ENCODE assay signal across 10 mouse cellular contexts in genomic region chr4:21679624-21680480, GRCm38 (mm10). TPM values are rescaled to one million over a fixed set of nuclear protein-coding genes. Genes with fewer than 3 reads are reported as not detected.
DNase-seq lines count a peak whose midpoint lies in the region; ATAC-seq and TF ChIP-seq lines count a peak whose summit lies in the region.
"Had no signal": no experiment of that assay in that cellular context is flagged by ENCODE, and none has a peak within 500 bp of the region (broad histone marks: within the 10 kb centered on the region; RNA-seq: fewer than 3 reads in every experiment).

No protein-coding gene starts in this region.

- 5% methylated on average over 42 of the region's 42 CpGs for WGBS in heart, embryonic 14.5 days
- WGBS in embryonic facial prominence, embryonic 11.5 days, result 1% methylated on average over 42 of the region's 42 CpGs
- 4% methylated on average over 42 of the region's 42 CpGs for WGBS in intestine, embryonic 15.5 days
- 12% methylated on average over 42 of the region's 42 CpGs for WGBS in thymus, adult 2 months

- TF ChIP-seq POLR2A in thymus, adult 2 months (IDR thresholded peaks at IDR 0.05; ENCODE audit: control insufficient read depth, extremely low read depth, insufficient read depth, low read length, poor library complexity), result no peak

- no peaks in the 10 kb centered on the region for H3K9me3 ChIP-seq in heart, embryonic 14.5 days (ENCODE audit: control insufficient read depth, low read length)
- H3K9me3 ChIP-seq in embryonic facial prominence, embryonic 11.5 days (replicated peaks; ENCODE audit: control insufficient read depth, low read length), result no peaks in the 10 kb centered on the region
- no peaks in the 10 kb centered on the region for H3K9me3 ChIP-seq in intestine, embryonic 15.5 days

- H3K27ac ChIP-seq in heart, embryonic 14.5 days (replicated peaks in 1 of 2; ENCODE audit: control insufficient read depth in 1 of 2, insufficient read depth in 1 of 2, low read depth in 2 of 2, low read length in 2 of 2), result no peak overlapping the region
- no peak overlapping the region for H3K27ac ChIP-seq in embryonic facial prominence, embryonic 11.5 days (replicated peaks; ENCODE audit: low read depth, low read length)
- no peak overlapping the region for H3K27ac ChIP-seq in intestine, embryonic 15.5 days
- no peak overlapping the region for H3K27ac ChIP-seq in thymus, adult 2 months (ENCODE audit: control insufficient read depth, insufficient read depth, low read length)

- peaks cover 100% of the 10 kb centered on the region for H3K27me3 ChIP-seq in heart, embryonic 14.5 days (ENCODE audit: control insufficient read depth, insufficient read depth, low read length)
- peaks cover 69% of the 10 kb centered on the region for H3K27me3 ChIP-seq in embryonic facial prominence, embryonic 11.5 days (ENCODE audit: control insufficient read depth, insufficient read depth, low read length)
- peaks cover 83% of the 10 kb centered on the region for H3K27me3 ChIP-seq in intestine, embryonic 15.5 days (replicated peaks)
- H3K27me3 ChIP-seq in thymus, adult 2 months (ENCODE audit: control insufficient read depth, insufficient read depth, low read length), result peaks cover 25% of the 10 kb centered on the region

- H3K9ac ChIP-seq in heart, embryonic 14.5 days (ENCODE audit: low read length), result no peak overlapping the region; the same call in 1 of the 2 replicates
- no peak overlapping the region; the same call in 1 of the 2 replicates for H3K9ac ChIP-seq in embryonic facial prominence, embryonic 11.5 days (replicated peaks; ENCODE audit: low read length)
- H3K9ac ChIP-seq in intestine, embryonic 15.5 days, result no peak overlapping the region

- no peak for DNase-seq in heart, postnatal 14 days
- no peak for DNase-seq in embryonic facial prominence, embryonic 11.5 days (ENCODE audit: low spot score)
- peak; percentile 73 for DNase-seq in neural tube, embryonic 10.5 days (ENCODE audit: extremely low spot score, low spot score)
- DNase-seq in c-Kit-positive CD71-positive TER-119-positive erythroid progenitor cells, embryonic 14.5 days (ENCODE audit: low spot score), result no peak
- no peak for DNase-seq in thymus, postnatal 0 days (ENCODE audit: low spot score)
- DNase-seq in thymus, adult 2 months, result no peak
- DNase-seq: heart, adult 11 months had no signal

- no peak for ATAC-seq in heart, embryonic 14.5 days (ENCODE audit: insufficient number of reproducible peaks, insufficient read depth, low FRiP score, low read depth)
- 0 out of 2 replicates have a peak, but pooled peaks have one; percentile 26 for ATAC-seq in embryonic facial prominence, embryonic 11.5 days (replicated peaks; ENCODE audit: insufficient number of reproducible peaks, low FRiP score, low TSS enrichment, low read depth)
- ATAC-seq in intestine, embryonic 15.5 days, result 0 out of 2 replicates have a peak, but pooled peaks have one; percentile 12

- peaks cover 0 to 8% of the 10 kb centered on the region in 2 experiments; a peak in 2 of 4 replicates for H3K4me1 ChIP-seq in heart, embryonic 14.5 days (ENCODE audit: control insufficient read depth in 2 of 2, insufficient read depth in 2 of 2, low read length in 2 of 2)
- peaks cover 6% of the 10 kb centered on the region for H3K4me1 ChIP-seq in embryonic facial prominence, embryonic 11.5 days (ENCODE audit: control insufficient read depth, insufficient read depth, low read length)
- H3K4me1 ChIP-seq in intestine, embryonic 15.5 days (replicated peaks), result peaks cover 15% of the 10 kb centered on the region
- H3K4me1 ChIP-seq in thymus, adult 2 months (replicated peaks; ENCODE audit: control insufficient read depth, insufficient read depth, low read length), result peaks cover 15% of the 10 kb centered on the region

- intact Hi-C loops in heart, postnatal 14 days (cut with DNase I), result no loop called here

- peak overlapping the region; percentile 72 for H3K4me2 ChIP-seq in heart, embryonic 14.5 days (ENCODE audit: low read length)
- peak overlapping the region; percentile 46 for H3K4me2 ChIP-seq in embryonic facial prominence, embryonic 11.5 days (ENCODE audit: low read depth, low read length)
- peak overlapping the region; percentile 72 for H3K4me2 ChIP-seq in intestine, embryonic 15.5 days (replicated peaks)

- H3K4me3 ChIP-seq in heart, embryonic 14.5 days (ENCODE audit: control insufficient read depth in 1 of 2, insufficient read depth in 1 of 2, low read depth in 1 of 2, low read length in 2 of 2), result peak overlapping the region; percentile 37 to 42; a peak in 3 of 4 replicates
- H3K4me3 ChIP-seq in embryonic facial prominence, embryonic 11.5 days (ENCODE audit: low read depth, low read length), result peak overlapping the region; percentile 33
- peak overlapping the region; percentile 45 for H3K4me3 ChIP-seq in intestine, embryonic 15.5 days (replicated peaks)
- H3K4me3 ChIP-seq in thymus, adult 2 months (ENCODE audit: control insufficient read depth, insufficient read depth, low read length), result no peak overlapping the region

- TF ChIP-seq CTCF in thymus, adult 2 months (IDR thresholded peaks at IDR 0.05; ENCODE audit: borderline replicate concordance, control insufficient read depth, extremely low read depth, insufficient read depth, low read length, poor library complexity), result no peak

- no peaks in the 10 kb centered on the region for H3K36me3 ChIP-seq in heart, embryonic 14.5 days (ENCODE audit: control insufficient read depth, insufficient read depth, low read length)
- no peaks in the 10 kb centered on the region for H3K36me3 ChIP-seq in embryonic facial prominence, embryonic 11.5 days (replicated peaks; ENCODE audit: control insufficient read depth, insufficient read depth, low read depth, low read length)
- no peaks in the 10 kb centered on the region for H3K36me3 ChIP-seq in intestine, embryonic 15.5 days
- no peaks in the 10 kb centered on the region for H3K36me3 ChIP-seq in thymus, adult 2 months (ENCODE audit: control insufficient read depth, insufficient read depth, low read length)

RNA-seq across cellular contexts. Expression of gene Prdm13, which starts 5.9 kb away (rescaled TPM):
- not detected in 2 replicates for polyA plus RNA-seq in heart, embryonic 14.5 days (2014; fragmentation: Nextera tagmentation; extraction: Ambion mirVana)
- total RNA-seq in heart, postnatal 14 days (2021), result not detected
- polyA plus RNA-seq in embryonic facial prominence, embryonic 11.5 days (2014; fragmentation: Nextera tagmentation; extraction: Ambion mirVana), result 0.29 and 0.53 TPM in 2 replicates
- polyA plus RNA-seq in intestine, embryonic 15.5 days (2015; fragmentation: Nextera tagmentation; extraction: Ambion mirVana), result not detected in 2 replicates
- not detected in 2 replicates for polyA plus RNA-seq in thymus, postnatal 0 days (2015; fragmentation: Nextera tagmentation; extraction: Ambion mirVana)
- polyA plus RNA-seq in thymus, adult 2 months (2012; rRNA removed), result not detected in 2 replicates
- polyA plus RNA-seq: C2C12 had no signal

RNA-seq across cellular contexts. Expression of gene Ccnc, which starts 47.6 kb away (rescaled TPM):
- 24.2 and 29.5 TPM in 2 replicates for polyA plus RNA-seq in heart, embryonic 14.5 days (2014; fragmentation: Nextera tagmentation; extraction: Ambion mirVana)
- total RNA-seq in heart, postnatal 14 days (2021), result 10 to 100 TPM; 13.7 to 17.2 TPM
- polyA plus RNA-seq in embryonic facial prominence, embryonic 11.5 days (2014; fragmentation: Nextera tagmentation; extraction: Ambion mirVana), result 61.3 and 67.5 TPM in 2 replicates
- polyA plus RNA-seq in intestine, embryonic 15.5 days (2015; fragmentation: Nextera tagmentation; extraction: Ambion mirVana), result 36.8 and 37.4 TPM in 2 replicates
- polyA plus RNA-seq in thymus, postnatal 0 days (2015; fragmentation: Nextera tagmentation; extraction: Ambion mirVana), result 38.9 and 39.7 TPM in 2 replicates
- polyA plus RNA-seq in thymus, adult 2 months (2012; rRNA removed), result 5.0 and 6.6 TPM in 2 replicates
